In genomic region chr9:28748902-28749301, GRCm38 (mm10) we compare ENCODE assay signal across 8 mouse cellular contexts.
DNase-seq lines count a peak whose midpoint lies in the region; TF ChIP-seq lines count a peak whose summit lies in the region.
"Had no signal": no experiment of that assay in that cellular context is flagged by ENCODE, and none has a peak within 500 bp of the region (broad histone marks: within the 10 kb centered on the region; RNA-seq: fewer than 3 reads in every experiment).

No protein-coding gene starts in this region.

- no peak overlapping the region for H3K4me3 ChIP-seq in layer of hippocampus, adult 2 months

- DNase-seq in layer of hippocampus, adult 2 months (ENCODE audit: low spot score in 2 of 2) = peak in 1 of 2 experiments; percentile 16
- no peak for DNase-seq in layer of hippocampus, adult 9-10 months (ENCODE audit: low spot score)
- DNase-seq in ES-CJ7 (ENCODE audit: low read depth, low spot score) = peak; percentile 61
- DNase-seq in adrenal gland, adult 8-10 months = peak; percentile 8
- DNase-seq in kidney, postnatal 10 days = peak; percentile 13
- DNase-seq in urinary bladder, postnatal 25 days (ENCODE audit: low spot score) = no peak
- DNase-seq in thymus, postnatal 36 days = no peak

- TF ChIP-seq CTCF in layer of hippocampus, adult 2 months (conservative IDR thresholded peaks at IDR 0.05) = peak; percentile 77

- H3K27ac ChIP-seq in layer of hippocampus, adult 2 months = no peak overlapping the region
- H3K27ac ChIP-seq: macrophage had no signal

Comparison
In these comparisons a context has a peak if more than half of its experiments do, and no peak if none do; other contexts are left out.
1. DNase-seq: peak in ES-CJ7 (single experiment), adrenal gland, adult 8-10 months (single experiment) and kidney, postnatal 10 days (single experiment); none in layer of hippocampus, adult 9-10 months (single experiment), urinary bladder, postnatal 25 days (single experiment) and thymus, postnatal 36 days (0 of 2).